Mouse (Mus musculus): ENCODE measurements around the gene Dhrs7. TPM values are rescaled to one million over a fixed set of nuclear protein-coding genes. Genes with fewer than 3 reads are reported as not detected.
"Not testable (repeated sequence)": the region's sequence is repeated elsewhere in the genome, so short reads cannot be mapped to it uniquely, and the experiment has no call there.

Dhrs7 gene
- total RNA-seq (2021) = 10 to 100 TPM; 15.0 to 15.8 TPM

GRCm38 (mm10) chr12:72664735-72665337 is at the start of gene Dhrs7:
Gene Dhrs7, minus strand, starts transcription at chr12:72664909.
- intact Hi-C loops (cut with DNase I) = no loop called here
- DNase-seq = peak; percentile 85

- intact Hi-C loops (cut with DNase I) = no loop called here
- no peak for DNase-seq
Observed at GRCm38 (mm10) chr12:72709981-72710380, 45.3 kb upstream of the Dhrs7 start.

- intact Hi-C loops (cut with DNase I) = no loop called here
- DNase-seq = no peak
Observed at GRCm38 (mm10) chr12:72704068-72704467, 39.4 kb upstream of the Dhrs7 start.

GRCm38 (mm10) chr12:72700013-72700412 is 35.3 kb upstream of the Dhrs7 start:
- no peak for DNase-seq
- intact Hi-C loops (cut with DNase I) = no loop called here

GRCm38 (mm10) chr12:72694901-72695463 is 30.3 kb upstream of the Dhrs7 start:
- intact Hi-C loops (cut with DNase I) = no loop called here
- DNase-seq = peak; percentile 42

GRCm38 (mm10) chr12:72694438-72694837 is 29.7 kb upstream of the Dhrs7 start:
- DNase-seq = peak; percentile 49
- intact Hi-C loops (cut with DNase I) = no loop called here

- intact Hi-C loops (cut with DNase I) = no loop called here
Observed at GRCm38 (mm10) chr12:72693895-72694294, 29.2 kb upstream of the Dhrs7 start.

GRCm38 (mm10) chr12:72688281-72688680 is 23.6 kb upstream of the Dhrs7 start:
- intact Hi-C loops (cut with DNase I); DNase-seq: not testable (repeated sequence)

More at GRCm38 (mm10) chr12:72693895-72694294, 29.2 kb upstream of the Dhrs7 start:
- peak; percentile 6 for DNase-seq

- intact Hi-C loops (cut with DNase I); DNase-seq: not testable (repeated sequence)
Observed at GRCm38 (mm10) chr12:72687741-72688140, 23.0 kb upstream of the Dhrs7 start.

- intact Hi-C loops (cut with DNase I); DNase-seq: not testable (repeated sequence)
Observed at GRCm38 (mm10) chr12:72686566-72686965, 21.9 kb upstream of the Dhrs7 start.

- intact Hi-C loops (cut with DNase I) = no loop called here
Observed at GRCm38 (mm10) chr12:72683612-72684011, 18.9 kb upstream of the Dhrs7 start.

GRCm38 (mm10) chr12:72682511-72683282 is 18.0 kb upstream of the Dhrs7 start:
- DNase-seq = no peak
- intact Hi-C loops (cut with DNase I) = no loop called here

More at GRCm38 (mm10) chr12:72683612-72684011, 18.9 kb upstream of the Dhrs7 start:
- DNase-seq = no peak

GRCm38 (mm10) chr12:72681919-72682318 is 17.2 kb upstream of the Dhrs7 start:
- DNase-seq = no peak
- intact Hi-C loops (cut with DNase I) = no loop called here

- DNase-seq = no peak
- intact Hi-C loops (cut with DNase I) = no loop called here
Observed at GRCm38 (mm10) chr12:72679635-72680034, 14.9 kb upstream of the Dhrs7 start.

- intact Hi-C loops (cut with DNase I) = no loop called here
- peak; percentile 62 for DNase-seq
Observed at GRCm38 (mm10) chr12:72674820-72675219, 10.1 kb upstream of the Dhrs7 start.

GRCm38 (mm10) chr12:72674079-72674797 is 9.5 kb upstream of the Dhrs7 start:
- DNase-seq = no peak
- intact Hi-C loops (cut with DNase I) = no loop called here

- no peak for DNase-seq
- intact Hi-C loops (cut with DNase I) = no loop called here
Observed at GRCm38 (mm10) chr12:72671516-72672135, 6.9 kb upstream of the Dhrs7 start.

- intact Hi-C loops (cut with DNase I) = no loop called here
- DNase-seq = no peak
Observed at GRCm38 (mm10) chr12:72670921-72671320, 6.2 kb upstream of the Dhrs7 start.

- DNase-seq = no peak
- intact Hi-C loops (cut with DNase I) = no loop called here
Observed at GRCm38 (mm10) chr12:72667868-72668469, 3.3 kb upstream of the Dhrs7 start.

GRCm38 (mm10) chr12:72666015-72666414 is 1.3 kb upstream of the Dhrs7 start:
- intact Hi-C loops (cut with DNase I) = no loop called here
- DNase-seq = no peak
